Mouse (Mus musculus): ENCODE results near the gene Serpina3a. TPM values are rescaled to one million over a fixed set of nuclear protein-coding genes. Genes with fewer than 3 reads are reported as not detected.

Gene Serpina3a
- polyA plus RNA-seq, 1 experiment from 2014 or later = not detected

- WGBS = 82% methylated on average over 3 of the region's 3 CpGs
- no peaks in the 10 kb centered on the region for H3K9me3 ChIP-seq (ENCODE audit: control insufficient read depth, low read length)
These were observed 40.6 kb downstream of the Serpina3a start for GRCm38 (mm10) chr12:104153041-104153645.

GRCm38 (mm10) chr12:104153656-104154055 lies 41.1 kb downstream of the Serpina3a start, which contains the start of gene Serpina3c:
Serpina3c (minus strand) TSS chr12:104153870.
- Histone ChIP-seq H3K4me1 (ENCODE audit: control insufficient read depth, insufficient read depth, low read length) (no peaks in the 10 kb centered on the region), H3K27ac (ENCODE audit: low read depth, low read length) (no peak within 1 kb of the TSS), H3K36me3 (ENCODE audit: control insufficient read depth, insufficient read depth, low read length) (no peaks in the 10 kb centered on the region), H3K27me3 (ENCODE audit: control insufficient read depth, insufficient read depth, low read length) (no peaks in the 10 kb centered on the region), H3K9ac (ENCODE audit: low read length) (no peak within 1 kb of the TSS), H3K4me2 (ENCODE audit: low read depth) (no peak within 1 kb of the TSS), H3K9me3 (ENCODE audit: control insufficient read depth, low read length) (no peaks in the 10 kb centered on the region), H3K4me3 (ENCODE audit: low read depth, low read length) (no peak within 1 kb of the TSS)
- 100% methylated on average over 2 of the region's 2 CpGs for WGBS
- ATAC-seq (ENCODE audit: insufficient read depth, low FRiP score, low TSS enrichment) = no peak
- DNase-seq (ENCODE audit: low spot score) = no peak

More at GRCm38 (mm10) chr12:104153041-104153645, 40.6 kb downstream of the Serpina3a start:
- Histone ChIP-seq H3K4me3 (ENCODE audit: low read depth, low read length) (no peak overlapping the region), H3K4me1 (ENCODE audit: control insufficient read depth, insufficient read depth, low read length) (no peaks in the 10 kb centered on the region), H3K27me3 (ENCODE audit: control insufficient read depth, insufficient read depth, low read length) (no peaks in the 10 kb centered on the region), H3K27ac (ENCODE audit: low read depth, low read length) (no peak overlapping the region), H3K36me3 (ENCODE audit: control insufficient read depth, insufficient read depth, low read length) (no peaks in the 10 kb centered on the region), H3K9ac (ENCODE audit: low read length) (no peak overlapping the region), H3K4me2 (ENCODE audit: low read depth) (no peak overlapping the region)
- no peak for ATAC-seq (ENCODE audit: insufficient read depth, low FRiP score, low TSS enrichment)
- no peak for DNase-seq (ENCODE audit: low spot score)

Other genes starting within 250 kb of the Serpina3a start
- not detected in 2 replicates for gene Serpina1a, start 249.2 kb upstream of the Serpina3a start, polyA plus RNA-seq (2014; fragmentation: Nextera tagmentation; extraction: Ambion mirVana)
- gene Serpina1c, start 207.8 kb upstream of the Serpina3a start, polyA plus RNA-seq (2014; fragmentation: Nextera tagmentation; extraction: Ambion mirVana) = not detected in 2 replicates
- gene Serpina1e, start 153.7 kb upstream of the Serpina3a start, polyA plus RNA-seq (2014; fragmentation: Nextera tagmentation; extraction: Ambion mirVana) = not detected in 2 replicates
- gene Serpina11, start 122.8 kb upstream of the Serpina3a start, polyA plus RNA-seq (2014; fragmentation: Nextera tagmentation; extraction: Ambion mirVana) = not detected in 2 replicates
- gene Serpina9, start 99.0 kb upstream of the Serpina3a start, polyA plus RNA-seq (2014; fragmentation: Nextera tagmentation; extraction: Ambion mirVana) = not detected in 2 replicates
- not detected in 2 replicates for gene Serpina12, start 68.3 kb upstream of the Serpina3a start, polyA plus RNA-seq (2014; fragmentation: Nextera tagmentation; extraction: Ambion mirVana)
- not detected in 2 replicates for gene Serpina5, start 11.6 kb upstream of the Serpina3a start, polyA plus RNA-seq (2014; fragmentation: Nextera tagmentation; extraction: Ambion mirVana)
- not detected in 2 replicates for gene Serpina3b, start 15.3 kb downstream of the Serpina3a start, polyA plus RNA-seq (2014; fragmentation: Nextera tagmentation; extraction: Ambion mirVana)
- not detected in 2 replicates for gene Serpina3c, start 41.1 kb downstream of the Serpina3a start, polyA plus RNA-seq (2014; fragmentation: Nextera tagmentation; extraction: Ambion mirVana)
- not detected in 2 replicates for gene Serpina3f, start 101.8 kb downstream of the Serpina3a start, polyA plus RNA-seq (2014; fragmentation: Nextera tagmentation; extraction: Ambion mirVana)
- gene Serpina3g, start 123.5 kb downstream of the Serpina3a start, polyA plus RNA-seq (2014; fragmentation: Nextera tagmentation; extraction: Ambion mirVana) = 0.33 and 1.3 TPM in 2 replicates
- gene Serpina3i, start 150.4 kb downstream of the Serpina3a start, polyA plus RNA-seq (2014; fragmentation: Nextera tagmentation; extraction: Ambion mirVana) = 0.13 TPM in 1 of 2 replicates, not detected in the other
- not detected in 2 replicates for gene Serpina3j, start 201.8 kb downstream of the Serpina3a start, polyA plus RNA-seq (2014; fragmentation: Nextera tagmentation; extraction: Ambion mirVana)
- not detected in 2 replicates for gene Serpina3k, start 225.8 kb downstream of the Serpina3a start, polyA plus RNA-seq (2014; fragmentation: Nextera tagmentation; extraction: Ambion mirVana)
- not detected in 2 replicates for gene Serpina3m, start 225.8 kb downstream of the Serpina3a start, polyA plus RNA-seq (2014; fragmentation: Nextera tagmentation; extraction: Ambion mirVana)

Data from neural tube, embryonic 11.5 days (tissue).